Mouse (Mus musculus) lung, adult 2 months (tissue): ENCODE measurements around the gene Sec24a.

ENCODE experiments used
- CTCF ChIP-seq: fragments of 200-500 bp; IDR thresholded peaks from 2 replicates; pipeline ENCODE4 v1.5.1; 2011; ENCODE audit warnings: mild to moderate bottlenecking, low read length, control low read depth; ENCODE audit not compliant: insufficient read depth
- POLR2A ChIP-seq: fragments of 200-500 bp; IDR thresholded peaks from 2 replicates; pipeline ENCODE4 v1.6.1; 2011; ENCODE audit warnings: low read depth, mild to moderate bottlenecking, control low read depth, low read length, borderline replicate concordance; ENCODE audit errors: extremely low read depth

DNA sequence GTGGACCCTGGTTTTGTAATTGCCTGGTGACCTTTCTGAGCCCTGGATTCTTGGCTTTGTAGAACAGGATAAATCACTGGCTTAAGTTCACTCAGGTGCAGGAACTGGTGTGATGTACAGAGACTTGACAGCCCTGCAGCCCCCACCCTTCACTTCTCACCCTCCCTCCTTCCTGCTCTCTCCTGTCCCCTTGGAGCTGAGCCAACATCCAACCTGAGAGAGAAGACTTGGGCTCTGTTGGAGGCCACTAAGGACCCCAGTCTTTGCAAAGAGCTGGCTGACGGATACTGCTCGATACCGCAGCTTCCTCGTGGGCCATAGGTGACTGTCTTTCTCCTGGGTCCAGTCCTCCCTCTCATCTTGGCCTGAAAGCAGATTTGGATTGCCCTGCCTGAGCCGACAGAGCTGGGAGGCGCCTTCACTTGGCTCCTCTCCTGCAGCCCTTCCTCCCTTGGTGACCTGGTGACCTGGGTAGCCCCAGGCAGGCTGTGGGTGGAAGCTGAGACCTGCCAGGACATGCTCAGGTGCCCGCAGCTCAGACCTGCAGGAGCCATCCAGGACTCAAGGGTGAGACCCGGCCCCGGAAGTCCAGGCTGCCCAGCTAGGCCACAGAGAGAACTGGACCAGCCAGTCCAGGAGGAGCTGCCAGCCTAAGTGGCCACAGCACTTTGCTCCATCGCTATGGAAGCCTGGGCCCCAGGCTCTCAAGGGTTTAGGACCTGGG lies 106.5 kb downstream of the Sec24a start:
- TF ChIP-seq CTCF = no peak
- no peak for TF ChIP-seq POLR2A
